8 mouse cellular contexts compared by ENCODE assay signal in genomic region chr11:22991218-22991835, GRCm38 (mm10). TPM values are rescaled to one million over a fixed set of nuclear protein-coding genes. Genes with fewer than 3 reads are reported as not detected.
A peak's percentile ranks its signal among the peaks of the same experiment; 100 is the strongest.
DNase-seq lines count a peak whose midpoint lies in the region; ATAC-seq and TF ChIP-seq lines count a peak whose summit lies in the region.

No protein-coding gene starts in this region.

- ATAC-seq in forebrain, embryonic 11.5 days (replicated peaks; ENCODE audit: low FRiP score), result no peak
- ATAC-seq in liver, embryonic 13.5 days (ENCODE audit: low read depth), result no peak

- TF ChIP-seq CTCF in C2C12 (IDR thresholded peaks at IDR 0.05; ENCODE audit: control insufficient read depth, insufficient read depth, insufficient read length), result no peak

- peaks cover 49% of the 10 kb centered on the region for H3K36me3 ChIP-seq in C2C12 (ENCODE audit: control insufficient read depth, insufficient read depth)
- H3K36me3 ChIP-seq in forebrain, embryonic 11.5 days (ENCODE audit: control insufficient read depth, insufficient read depth, low read length), result peaks cover 6% of the 10 kb centered on the region; the same call in 1 of the 2 replicates
- peaks cover 28% of the 10 kb centered on the region for H3K36me3 ChIP-seq in liver, embryonic 13.5 days

- no peaks in the 10 kb centered on the region for H3K9me3 ChIP-seq in forebrain, embryonic 11.5 days (ENCODE audit: control insufficient read depth, low read length)
- H3K9me3 ChIP-seq in liver, embryonic 13.5 days (replicated peaks), result no peaks in the 10 kb centered on the region

- 0 out of 2 replicates have a peak, but pooled peaks cover 5% of the 10 kb centered on the region for H3K4me1 ChIP-seq in forebrain, embryonic 11.5 days (replicated peaks; ENCODE audit: control insufficient read depth, insufficient read depth, low read length)
- peaks cover 24% of the 10 kb centered on the region for H3K4me1 ChIP-seq in liver, embryonic 13.5 days (replicated peaks)

- H3K27ac ChIP-seq in forebrain, embryonic 11.5 days (ENCODE audit: low read depth, low read length), result no peak overlapping the region; the same call in 1 of the 2 replicates
- peak overlapping the region; percentile 85 for H3K27ac ChIP-seq in liver, embryonic 13.5 days

- peak; percentile 76 for DNase-seq in heart, adult 11 months
- DNase-seq in heart, postnatal 25 days (ENCODE audit: low spot score), result no peak
- no peak for DNase-seq in forebrain, embryonic 11.5 days (ENCODE audit: low spot score)
- DNase-seq in liver, embryonic 13.5 days, result no peak
- no peak for DNase-seq in adrenal gland, adult 2 months
- no peak for DNase-seq in adrenal gland, postnatal 25 days
- no peak for DNase-seq in left cerebral cortex, adult 11 months (ENCODE audit: low spot score)

- peak overlapping the region; percentile 92 for H3K4me2 ChIP-seq in forebrain, embryonic 11.5 days (ENCODE audit: low read depth, low read length, severe bottlenecking)
- H3K4me2 ChIP-seq in liver, embryonic 13.5 days, result peak overlapping the region; percentile 88

- H3ac ChIP-seq in C2C12 (ENCODE audit: control insufficient read depth, insufficient read length, low read depth), result peak overlapping the region; percentile 61

- intact Hi-C loops in heart, postnatal 25 days (cut with DNase I), result loop anchor here (2.0 to 5.0 kb wide), 3 partner anchors 17 to 156 kb away; no protein-coding TSS in a partner anchor

- WGBS in forebrain, embryonic 11.5 days, result 11% methylated on average over 14 of the region's 14 CpGs
- WGBS in liver, embryonic 13.5 days (ENCODE audit: insufficient replicate concordance), result 5% methylated on average over 14 of the region's 14 CpGs

- H3K27me3 ChIP-seq in C2C12 (ENCODE audit: control insufficient read depth, insufficient read depth, insufficient read length), result no peaks in the 10 kb centered on the region
- H3K27me3 ChIP-seq in forebrain, embryonic 11.5 days (ENCODE audit: control insufficient read depth, insufficient read depth, low read length), result no peaks in the 10 kb centered on the region
- no peaks in the 10 kb centered on the region for H3K27me3 ChIP-seq in liver, embryonic 13.5 days

- peak overlapping the region; percentile 89 for H3K9ac ChIP-seq in forebrain, embryonic 11.5 days (ENCODE audit: low read length)
- H3K9ac ChIP-seq in liver, embryonic 13.5 days, result peak overlapping the region; percentile 83

- H3K79me3 ChIP-seq in C2C12 (ENCODE audit: low read depth), result peaks cover 52% of the 10 kb centered on the region

- peak overlapping the region; percentile 88 for H3K4me3 ChIP-seq in C2C12 (ENCODE audit: insufficient read depth, poor library complexity, severe bottlenecking)
- H3K4me3 ChIP-seq in forebrain, embryonic 11.5 days (ENCODE audit: low read depth, low read length), result peak overlapping the region; percentile 90
- peak overlapping the region; percentile 91 for H3K4me3 ChIP-seq in liver, embryonic 13.5 days (replicated peaks)

- peaks cover 60% of the 10 kb centered on the region for H3K79me2 ChIP-seq in C2C12 (ENCODE audit: control insufficient read depth, insufficient read depth)

TF ChIP-seq in C2C12, 6 proteins besides CTCF, POLR2A, EP300 and RAD21:
- TF ChIP-seq MAX (IDR thresholded peaks at IDR 0.05) (no peak), MYOG (IDR thresholded peaks at IDR 0.05; ENCODE audit: control insufficient read depth, extremely low read depth, insufficient read length) (no peak), USF1 (IDR thresholded peaks at IDR 0.05; ENCODE audit: low read depth) (no peak), FOSL1 (IDR thresholded peaks at IDR 0.05; ENCODE audit: insufficient read depth, low read length, poor library complexity, severe bottlenecking) (no peak), MYOD1 (IDR thresholded peaks at IDR 0.05; ENCODE audit: control insufficient read depth, insufficient read length, low read depth) (no peak), CEBPB (IDR thresholded peaks at IDR 0.05; ENCODE audit: low read depth) (no peak)

RNA-seq across cellular contexts. Expression of gene Cct4, which starts 1.0 kb away (rescaled TPM):
- 100 to 1,000 TPM; 114 to 121 TPM for total RNA-seq in heart, postnatal 25 days (2021)
- polyA plus RNA-seq in C2C12 (2012; fragmentation: generic; extraction: Trizol), result 144 TPM
- 411 and 432 TPM in 2 replicates for polyA plus RNA-seq in forebrain, embryonic 11.5 days (2014; fragmentation: Nextera tagmentation; extraction: Ambion mirVana)
- 206 and 239 TPM in 2 replicates for polyA plus RNA-seq in liver, embryonic 13.5 days (2015; fragmentation: Nextera tagmentation; extraction: Ambion mirVana)
- 100 to 1,000 TPM; 155 to 210 TPM for total RNA-seq in adrenal gland, adult 2 months (2021)
- 353 and 361 TPM in 2 replicates for polyA plus RNA-seq in adrenal gland, adult 2 months (2012; rRNA removed)
- total RNA-seq in adrenal gland, postnatal 25 days (2021), result 154 and 188 TPM in 2 replicates

RNA-seq across cellular contexts. Expression of gene Commd1, which starts 9.1 kb away (rescaled TPM):
- total RNA-seq in heart, postnatal 25 days (2021), result 100 to 1,000 TPM; 147 to 169 TPM
- polyA plus RNA-seq in C2C12 (2012; fragmentation: generic; extraction: Trizol), result 126 TPM
- 375 and 399 TPM in 2 replicates for polyA plus RNA-seq in forebrain, embryonic 11.5 days (2014; fragmentation: Nextera tagmentation; extraction: Ambion mirVana)
- polyA plus RNA-seq in liver, embryonic 13.5 days (2015; fragmentation: Nextera tagmentation; extraction: Ambion mirVana), result 209 and 224 TPM in 2 replicates
- 100 to 1,000 TPM in 1 of 2 experiments, 10 to 100 TPM in 1; 86.6 to 112 TPM for total RNA-seq in adrenal gland, adult 2 months (2021)
- polyA plus RNA-seq in adrenal gland, adult 2 months (2012; rRNA removed), result 3.9 and 4.2 TPM in 2 replicates
- total RNA-seq in adrenal gland, postnatal 25 days (2021), result 97.9 and 109 TPM in 2 replicates

RNA-seq across cellular contexts. Expression of gene Gm28048, which starts 9.4 kb away (rescaled TPM):
- total RNA-seq in heart, postnatal 25 days (2021), result 1 to 10 TPM; 5.4 to 5.8 TPM
- polyA plus RNA-seq in C2C12 (2012; fragmentation: generic; extraction: Trizol), result 1.4 TPM
- polyA plus RNA-seq in forebrain, embryonic 11.5 days (2014; fragmentation: Nextera tagmentation; extraction: Ambion mirVana), result 5.8 and 6.4 TPM in 2 replicates
- 6.8 and 9.0 TPM in 2 replicates for polyA plus RNA-seq in liver, embryonic 13.5 days (2015; fragmentation: Nextera tagmentation; extraction: Ambion mirVana)
- 10 to 100 TPM; 39.3 to 39.4 TPM for total RNA-seq in adrenal gland, adult 2 months (2021)
- not detected in 2 replicates for polyA plus RNA-seq in adrenal gland, adult 2 months (2012; rRNA removed)
- 52.3 and 54.2 TPM in 2 replicates for total RNA-seq in adrenal gland, postnatal 25 days (2021)

RNA-seq across cellular contexts. Expression of gene Fam161a, which starts 16.0 kb away (rescaled TPM):
- total RNA-seq in heart, postnatal 25 days (2021), result 1 to 10 TPM; 1.5 to 1.6 TPM
- 0.23 TPM for polyA plus RNA-seq in C2C12 (2012; fragmentation: generic; extraction: Trizol)
- 3.4 TPM in 2 replicates for polyA plus RNA-seq in forebrain, embryonic 11.5 days (2014; fragmentation: Nextera tagmentation; extraction: Ambion mirVana)
- 0.51 and 1.6 TPM in 2 replicates for polyA plus RNA-seq in liver, embryonic 13.5 days (2015; fragmentation: Nextera tagmentation; extraction: Ambion mirVana)
- total RNA-seq in adrenal gland, adult 2 months (2021), result 10 to 100 TPM; 18.3 to 30.5 TPM
- 0.54 and 0.91 TPM in 2 replicates for polyA plus RNA-seq in adrenal gland, adult 2 months (2012; rRNA removed)
- total RNA-seq in adrenal gland, postnatal 25 days (2021), result 18.6 and 22.4 TPM in 2 replicates

RNA-seq across cellular contexts. Expression of gene Zrsr1, which starts 19.5 kb away (rescaled TPM):
- 10 to 100 TPM; 12.1 to 13.5 TPM for total RNA-seq in heart, postnatal 25 days (2021)
- polyA plus RNA-seq in C2C12 (2012; fragmentation: generic; extraction: Trizol), result 3.4 TPM
- 3.7 and 4.7 TPM in 2 replicates for polyA plus RNA-seq in forebrain, embryonic 11.5 days (2014; fragmentation: Nextera tagmentation; extraction: Ambion mirVana)
- 2.2 and 2.8 TPM in 2 replicates for polyA plus RNA-seq in liver, embryonic 13.5 days (2015; fragmentation: Nextera tagmentation; extraction: Ambion mirVana)
- total RNA-seq in adrenal gland, adult 2 months (2021), result 10 to 100 TPM; 34.5 to 38.0 TPM
- polyA plus RNA-seq in adrenal gland, adult 2 months (2012; rRNA removed), result 8.9 and 9.6 TPM in 2 replicates
- total RNA-seq in adrenal gland, postnatal 25 days (2021), result 30.7 and 31.0 TPM in 2 replicates

Comparison
In these comparisons a context has a peak if more than half of its experiments do, and no peak if none do; other contexts are left out.
1. RNA of gene Commd1, which starts 9.1 kb away (polyA plus RNA-seq): 375 to 399 TPM in forebrain, embryonic 11.5 days, 209 to 224 TPM in liver, embryonic 13.5 days and 126 TPM in C2C12 (single experiment); 3.9 to 4.2 TPM in adrenal gland, adult 2 months; every median in the first group is over 10 times any median in the second.
2. Peak in every context shown above with its lines, with median percentiles within 50 percentile points of each other: H3K4me3 ChIP-seq.